ENCODE assay signal across 8 mouse cellular contexts in the genomic region with DNA sequence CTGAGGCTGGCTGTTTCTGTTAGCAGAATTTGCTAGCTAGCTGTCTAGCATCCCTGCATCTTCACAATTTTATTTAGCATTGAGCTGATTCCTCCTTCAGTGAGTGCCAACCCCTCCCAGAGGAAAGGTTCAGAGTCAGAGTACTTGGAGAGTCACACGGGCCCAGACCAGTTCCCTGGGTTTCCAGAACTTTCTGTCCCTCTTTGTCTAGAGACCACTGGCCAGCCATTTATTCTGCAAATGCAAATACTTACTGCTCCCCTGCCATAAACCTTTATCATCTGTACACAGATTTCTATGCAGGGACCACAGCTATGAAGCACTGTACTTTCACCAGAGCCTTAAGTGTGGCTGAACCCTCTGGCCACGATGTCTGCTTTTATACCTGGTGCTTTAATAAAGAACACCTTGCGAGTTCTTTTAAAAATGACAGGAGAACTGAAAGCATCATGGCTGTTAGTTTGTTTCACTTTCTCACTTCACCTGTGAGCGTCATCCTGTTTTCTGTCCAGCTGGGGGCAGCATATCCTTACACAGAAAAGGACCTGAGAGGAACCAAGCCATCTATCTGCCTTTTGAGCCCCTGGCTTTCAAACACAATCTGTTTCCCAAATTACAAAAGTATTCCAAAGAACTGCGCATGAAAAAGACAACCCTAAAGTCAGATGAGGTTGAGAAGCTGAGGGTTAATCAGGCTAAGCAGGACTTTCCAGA.
DNase-seq lines count a peak whose midpoint lies in the region; ATAC-seq and TF ChIP-seq lines count a peak whose summit lies in the region.

No protein-coding gene starts in this region.

- H3K27ac ChIP-seq in heart, postnatal 0 days (ENCODE audit: low read depth) = no peak overlapping the region
- no peak overlapping the region for H3K27ac ChIP-seq in heart, embryonic 10.5 days
- H3K27ac ChIP-seq in hindbrain, embryonic 11.5 days (ENCODE audit: low read depth, low read length) = no peak overlapping the region
- no peak overlapping the region for H3K27ac ChIP-seq in midbrain, embryonic 16.5 days (ENCODE audit: low read length)

- WGBS in heart, postnatal 0 days = 32% methylated on average over 5 of the region's 5 CpGs
- 36% methylated on average over 5 of the region's 5 CpGs for WGBS in heart, embryonic 10.5 days
- WGBS in hindbrain, embryonic 11.5 days = 50% methylated on average over 5 of the region's 5 CpGs
- 37% methylated on average over 5 of the region's 5 CpGs for WGBS in midbrain, embryonic 16.5 days

- peak; percentile 19 for DNase-seq in heart, postnatal 0 days (ENCODE audit: low spot score)
- no peak for DNase-seq in heart, embryonic 10.5 days (ENCODE audit: low spot score)
- peak; percentile 17 for DNase-seq in Muller cell, postnatal 12 days (ENCODE audit: inconsistent ontology term)
- peak; percentile 61 for DNase-seq in embryo, embryonic 10 days (ENCODE audit: low spot score)
- peak; percentile 64 for DNase-seq in hindbrain, embryonic 11.5 days (ENCODE audit: low spot score)
- peak; percentile 36 to 49 for DNase-seq in left cerebral cortex, postnatal 10 days (ENCODE audit: extremely low spot score in 1 of 2, low spot score in 2 of 2)
- peak; percentile 15 for DNase-seq in thymus, postnatal 4 days

- H3K27me3 ChIP-seq in heart, postnatal 0 days (ENCODE audit: control insufficient read depth, insufficient read depth, low read length) = no peaks in the 10 kb centered on the region
- H3K27me3 ChIP-seq in heart, embryonic 10.5 days (ENCODE audit: insufficient read depth, poor library complexity, severe bottlenecking) = no peaks in the 10 kb centered on the region
- no peaks in the 10 kb centered on the region for H3K27me3 ChIP-seq in hindbrain, embryonic 11.5 days (ENCODE audit: control insufficient read depth, insufficient read depth, low read length)
- no peaks in the 10 kb centered on the region for H3K27me3 ChIP-seq in midbrain, embryonic 16.5 days (ENCODE audit: control insufficient read depth, insufficient read depth, low read depth, low read length)

- TF ChIP-seq CTCF in heart, postnatal 0 days (IDR thresholded peaks at IDR 0.05; ENCODE audit: low read depth) = peak; percentile 77

- no peak overlapping the region for H3K4me2 ChIP-seq in heart, postnatal 0 days (ENCODE audit: low read depth, low read length)
- no peak overlapping the region for H3K4me2 ChIP-seq in hindbrain, embryonic 11.5 days (replicated peaks; ENCODE audit: low read depth, low read length)
- H3K4me2 ChIP-seq in midbrain, embryonic 16.5 days (ENCODE audit: low read length) = peak overlapping the region; percentile 35

- no peak overlapping the region for H3K9ac ChIP-seq in heart, postnatal 0 days (replicated peaks; ENCODE audit: low read depth, low read length)
- no peak overlapping the region for H3K9ac ChIP-seq in hindbrain, embryonic 11.5 days (ENCODE audit: low read depth, low read length)
- no peak overlapping the region for H3K9ac ChIP-seq in midbrain, embryonic 16.5 days (ENCODE audit: low read depth, low read length)

- no peaks in the 10 kb centered on the region for H3K9me3 ChIP-seq in heart, postnatal 0 days (replicated peaks; ENCODE audit: control insufficient read depth, low read length)
- H3K9me3 ChIP-seq in heart, embryonic 10.5 days = no peaks in the 10 kb centered on the region
- no peaks in the 10 kb centered on the region for H3K9me3 ChIP-seq in hindbrain, embryonic 11.5 days (ENCODE audit: control insufficient read depth, low read length)
- no peaks in the 10 kb centered on the region for H3K9me3 ChIP-seq in midbrain, embryonic 16.5 days (replicated peaks; ENCODE audit: control insufficient read depth, low read length, poor library complexity, severe bottlenecking)

- no peaks in the 10 kb centered on the region for H3K4me1 ChIP-seq in heart, postnatal 0 days (ENCODE audit: control insufficient read depth, insufficient read depth)
- H3K4me1 ChIP-seq in heart, embryonic 10.5 days = no peaks in the 10 kb centered on the region
- no peaks in the 10 kb centered on the region for H3K4me1 ChIP-seq in hindbrain, embryonic 11.5 days (replicated peaks; ENCODE audit: control insufficient read depth, insufficient read depth, low read length)
- no peaks in the 10 kb centered on the region; the same call in 1 of the 2 replicates for H3K4me1 ChIP-seq in midbrain, embryonic 16.5 days (ENCODE audit: control insufficient read depth, insufficient read depth, low read length)

- ATAC-seq in heart, postnatal 0 days (ENCODE audit: insufficient read depth, low read depth) = no peak
- ATAC-seq in hindbrain, embryonic 11.5 days (ENCODE audit: low FRiP score) = no peak; the same call in 1 of the 2 replicates
- ATAC-seq in midbrain, embryonic 16.5 days = peak; percentile 89

- intact Hi-C loops in left cerebral cortex, postnatal 10 days (cut with DNase I) = no loop called here

- no peak overlapping the region for H3K4me3 ChIP-seq in heart, postnatal 0 days (ENCODE audit: low read depth, low read length)
- no peak overlapping the region for H3K4me3 ChIP-seq in heart, embryonic 10.5 days
- no peak overlapping the region for H3K4me3 ChIP-seq in hindbrain, embryonic 11.5 days (ENCODE audit: low read depth, low read length)
- H3K4me3 ChIP-seq in midbrain, embryonic 16.5 days (ENCODE audit: low read depth, low read length) = no peak overlapping the region

- H3K36me3 ChIP-seq in heart, postnatal 0 days (replicated peaks; ENCODE audit: control insufficient read depth, insufficient read depth, low read length) = no peaks in the 10 kb centered on the region
- H3K36me3 ChIP-seq in heart, embryonic 10.5 days = no peaks in the 10 kb centered on the region
- no peaks in the 10 kb centered on the region for H3K36me3 ChIP-seq in hindbrain, embryonic 11.5 days (ENCODE audit: control insufficient read depth, insufficient read depth, low read length)
- H3K36me3 ChIP-seq in midbrain, embryonic 16.5 days (ENCODE audit: control insufficient read depth, insufficient read depth, low read length) = no peaks in the 10 kb centered on the region

- TF ChIP-seq EP300 in heart, postnatal 0 days (IDR thresholded peaks at IDR 0.05; ENCODE audit: low read depth) = no peak
